Comparison of ENCODE assay signal across 20 mouse cellular contexts in genomic region chr10:72867956-72868355, GRCm38 (mm10).
A peak's percentile ranks its signal among the peaks of the same experiment; 100 is the strongest.
DNase-seq lines count a peak whose midpoint lies in the region; ATAC-seq and TF ChIP-seq lines count a peak whose summit lies in the region.
"Had no signal": no experiment of that assay in that cellular context is flagged by ENCODE, and none has a peak within 500 bp of the region (broad histone marks: within the 10 kb centered on the region; RNA-seq: fewer than 3 reads in every experiment).

No protein-coding gene starts in this region.

- no peak overlapping the region for H3K9ac ChIP-seq in forebrain, embryonic 14.5 days (ENCODE audit: low read length)
- H3K9ac ChIP-seq in forebrain, embryonic 13.5 days, result no peak overlapping the region
- H3K9ac ChIP-seq in limb, embryonic 14.5 days (ENCODE audit: low read depth, low read length, severe bottlenecking), result no peak overlapping the region
- H3K9ac ChIP-seq: embryonic facial prominence, embryonic 13.5 days; forebrain, embryonic 12.5 days; hindbrain, embryonic 14.5 days had no signal

- H3K4me2 ChIP-seq in forebrain, embryonic 14.5 days (ENCODE audit: low read length), result no peak overlapping the region
- H3K4me2 ChIP-seq in forebrain, embryonic 13.5 days, result no peak overlapping the region
- no peak overlapping the region for H3K4me2 ChIP-seq in limb, embryonic 14.5 days (replicated peaks; ENCODE audit: low read depth, low read length, severe bottlenecking)
- H3K4me2 ChIP-seq: embryonic facial prominence, embryonic 13.5 days; forebrain, embryonic 12.5 days; hindbrain, embryonic 14.5 days had no signal

- TF ChIP-seq POLR2A in limb, embryonic 14.5 days (IDR thresholded peaks at IDR 0.05; ENCODE audit: borderline replicate concordance, extremely low read depth, insufficient read depth, insufficient read length), result no peak
- TF ChIP-seq POLR2A in lung, adult 2 months (IDR thresholded peaks at IDR 0.05; ENCODE audit: borderline replicate concordance, extremely low read depth, low read depth, low read length), result no peak

- no peak for ATAC-seq in forebrain, embryonic 14.5 days
- ATAC-seq in forebrain, embryonic 13.5 days, result no peak
- ATAC-seq in limb, embryonic 14.5 days (ENCODE audit: low FRiP score, low read depth), result no peak; the same call in 1 of the 2 replicates
- ATAC-seq in granulocyte monocyte progenitor cell, adult 5-6 weeks (replicated peaks; ENCODE audit: poor library complexity, severe bottlenecking), result no peak

- H3K4me1 ChIP-seq in forebrain, embryonic 14.5 days (ENCODE audit: control insufficient read depth, insufficient read depth, low read length), result no peaks in the 10 kb centered on the region
- H3K4me1 ChIP-seq in forebrain, embryonic 13.5 days, result no peaks in the 10 kb centered on the region
- H3K4me1 ChIP-seq in limb, embryonic 10.5 days, result peaks cover 12% of the 10 kb centered on the region; the same call in 1 of the 2 replicates
- H3K4me1 ChIP-seq in limb, embryonic 14.5 days (ENCODE audit: control insufficient read depth, insufficient read depth, low read length), result 0 out of 2 replicates have a peak, but pooled peaks cover 5% of the 10 kb centered on the region
- no peaks in the 10 kb centered on the region for H3K4me1 ChIP-seq in lung, adult 2 months (ENCODE audit: control insufficient read depth, insufficient read depth, low read length)
- H3K4me1 ChIP-seq: embryonic facial prominence, embryonic 13.5 days; forebrain, embryonic 12.5 days; heart, embryonic 10.5 days; hindbrain, embryonic 10.5 days had no signal

- DNase-seq in forebrain, embryonic 14.5 days (ENCODE audit: low spot score), result peak; percentile 46
- DNase-seq in Muller cell, postnatal 12 days (ENCODE audit: inconsistent ontology term), result peak; percentile 28
- DNase-seq in limb, embryonic 10.5 days (ENCODE audit: low spot score), result no peak
- peak; percentile 3 for DNase-seq in limb, embryonic 14.5 days (ENCODE audit: low spot score)
- no peak for DNase-seq in lung, adult 2 months
- DNase-seq: adrenal gland, adult 8-10 months; adrenal gland, postnatal 36 days; cerebellum, adult 11 months; cerebellum, adult 8-10 months; cerebellum, postnatal 14 days; gastrocnemius, postnatal 36 days; heart, adult 18-20 months; heart, postnatal 10 days had no signal

- no peaks in the 10 kb centered on the region for H3K36me3 ChIP-seq in forebrain, embryonic 14.5 days (ENCODE audit: control insufficient read depth, insufficient read depth, low read length)
- no peaks in the 10 kb centered on the region for H3K36me3 ChIP-seq in forebrain, embryonic 13.5 days (ENCODE audit: poor library complexity, severe bottlenecking)
- H3K36me3 ChIP-seq in limb, embryonic 10.5 days, result no peaks in the 10 kb centered on the region
- no peaks in the 10 kb centered on the region for H3K36me3 ChIP-seq in limb, embryonic 14.5 days (ENCODE audit: control insufficient read depth, insufficient read depth, low read length)
- H3K36me3 ChIP-seq: embryonic facial prominence, embryonic 13.5 days; forebrain, embryonic 12.5 days; heart, embryonic 10.5 days; hindbrain, embryonic 10.5 days had no signal

- no peak overlapping the region for H3K27ac ChIP-seq in forebrain, embryonic 14.5 days (ENCODE audit: low read depth, low read length)
- no peak overlapping the region for H3K27ac ChIP-seq in forebrain, embryonic 13.5 days
- peak overlapping the region; percentile 73 for H3K27ac ChIP-seq in limb, embryonic 10.5 days
- no peak overlapping the region for H3K27ac ChIP-seq in limb, embryonic 14.5 days (replicated peaks; ENCODE audit: low read depth, low read length)
- H3K27ac ChIP-seq: embryonic facial prominence, embryonic 13.5 days; forebrain, embryonic 12.5 days; heart, embryonic 10.5 days; hindbrain, embryonic 10.5 days; hindbrain, embryonic 14.5 days had no signal

- 11% methylated on average over 1 of the region's 1 CpGs for WGBS in forebrain, embryonic 14.5 days
- 13% methylated on average over 1 of the region's 1 CpGs for WGBS in forebrain, embryonic 13.5 days
- 12% methylated on average over 1 of the region's 1 CpGs for WGBS in limb, embryonic 10.5 days
- WGBS in limb, embryonic 14.5 days, result 8% methylated on average over 1 of the region's 1 CpGs
- WGBS in lung, adult 2 months, result 55% methylated on average over 1 of the region's 1 CpGs

- no peak overlapping the region for H3K4me3 ChIP-seq in forebrain, embryonic 14.5 days (ENCODE audit: low read depth, low read length)
- H3K4me3 ChIP-seq in forebrain, embryonic 13.5 days, result no peak overlapping the region
- H3K4me3 ChIP-seq in limb, embryonic 10.5 days, result no peak overlapping the region
- H3K4me3 ChIP-seq in limb, embryonic 14.5 days (replicated peaks; ENCODE audit: low read length), result no peak overlapping the region
- H3K4me3 ChIP-seq in lung, adult 2 months (replicated peaks; ENCODE audit: extremely low read depth, low read depth, low read length), result no peak overlapping the region
- H3K4me3 ChIP-seq: embryonic facial prominence, embryonic 13.5 days; forebrain, embryonic 12.5 days; heart, embryonic 10.5 days; hindbrain, embryonic 10.5 days had no signal

- no peaks in the 10 kb centered on the region for H3K9me3 ChIP-seq in forebrain, embryonic 14.5 days (replicated peaks; ENCODE audit: control insufficient read depth, low read length)
- H3K9me3 ChIP-seq in forebrain, embryonic 13.5 days (replicated peaks), result no peaks in the 10 kb centered on the region
- no peaks in the 10 kb centered on the region for H3K9me3 ChIP-seq in limb, embryonic 10.5 days (replicated peaks)
- H3K9me3 ChIP-seq in limb, embryonic 14.5 days (ENCODE audit: control insufficient read depth, low read length), result no peaks in the 10 kb centered on the region
- H3K9me3 ChIP-seq: embryonic facial prominence, embryonic 13.5 days; forebrain, embryonic 12.5 days; heart, embryonic 10.5 days; hindbrain, embryonic 10.5 days had no signal

- H3K27me3 ChIP-seq in forebrain, embryonic 14.5 days (replicated peaks; ENCODE audit: control insufficient read depth, insufficient read depth, low read length), result no peaks in the 10 kb centered on the region
- H3K27me3 ChIP-seq in forebrain, embryonic 13.5 days, result no peaks in the 10 kb centered on the region
- H3K27me3 ChIP-seq in limb, embryonic 10.5 days (ENCODE audit: low read depth, poor library complexity, severe bottlenecking), result no peaks in the 10 kb centered on the region
- H3K27me3 ChIP-seq in limb, embryonic 14.5 days (ENCODE audit: control insufficient read depth, insufficient read depth, low read length), result no peaks in the 10 kb centered on the region
- H3K27me3 ChIP-seq: embryonic facial prominence, embryonic 13.5 days; forebrain, embryonic 12.5 days had no signal

- no peak for TF ChIP-seq CTCF in lung, adult 2 months (IDR thresholded peaks at IDR 0.05; ENCODE audit: insufficient read depth, low read length)

Comparison
In these comparisons a context has a peak if more than half of its experiments do, and no peak if none do; other contexts are left out.
1. DNase-seq: peak in forebrain, embryonic 14.5 days (single experiment), Muller cell, postnatal 12 days (single experiment) and limb, embryonic 14.5 days (single experiment); none in limb, embryonic 10.5 days (single experiment) and lung, adult 2 months (single experiment).